Mouse (Mus musculus): ENCODE results near the gene Zfp513.

Gene Zfp513

DNA sequence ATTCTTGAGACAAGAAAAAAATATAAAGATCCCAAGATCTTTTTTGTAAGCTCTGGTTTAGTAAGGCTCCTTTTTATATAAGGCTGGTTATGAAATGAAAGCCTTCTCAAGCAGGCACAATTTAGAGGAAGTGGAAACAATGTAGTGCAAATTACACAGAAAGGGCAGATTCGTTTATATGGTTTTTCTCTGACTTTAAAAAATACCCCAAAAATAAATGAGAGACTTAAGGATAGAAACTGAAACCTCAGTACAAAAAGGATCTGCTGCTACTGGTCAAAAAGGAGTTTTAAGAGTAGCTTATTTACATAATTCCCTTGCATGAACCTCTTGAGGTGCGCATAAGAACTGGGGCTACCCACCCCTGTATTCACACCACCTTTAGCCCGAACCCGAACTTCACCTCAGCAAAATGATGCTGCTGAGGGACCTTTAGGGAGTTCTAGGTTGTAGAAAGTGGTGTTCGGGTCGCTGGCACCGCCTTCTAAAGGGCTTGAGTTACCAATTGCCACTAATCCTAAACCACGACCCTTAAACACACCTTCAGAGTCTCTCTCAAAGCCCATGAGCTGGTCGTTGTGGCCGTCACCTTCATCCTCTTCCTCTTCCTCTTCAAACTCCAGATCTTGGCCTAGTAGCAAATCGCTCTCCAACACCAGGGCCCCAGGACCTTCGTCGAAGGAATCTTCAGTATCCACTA, 911 bp downstream of the Zfp513 start:
- intact Hi-C loops (cut with DNase I): loop anchor here (5.0 kb wide), 1 partner anchor 51 kb away; the partner anchor contains the start of gene Krtcap3

DNA sequence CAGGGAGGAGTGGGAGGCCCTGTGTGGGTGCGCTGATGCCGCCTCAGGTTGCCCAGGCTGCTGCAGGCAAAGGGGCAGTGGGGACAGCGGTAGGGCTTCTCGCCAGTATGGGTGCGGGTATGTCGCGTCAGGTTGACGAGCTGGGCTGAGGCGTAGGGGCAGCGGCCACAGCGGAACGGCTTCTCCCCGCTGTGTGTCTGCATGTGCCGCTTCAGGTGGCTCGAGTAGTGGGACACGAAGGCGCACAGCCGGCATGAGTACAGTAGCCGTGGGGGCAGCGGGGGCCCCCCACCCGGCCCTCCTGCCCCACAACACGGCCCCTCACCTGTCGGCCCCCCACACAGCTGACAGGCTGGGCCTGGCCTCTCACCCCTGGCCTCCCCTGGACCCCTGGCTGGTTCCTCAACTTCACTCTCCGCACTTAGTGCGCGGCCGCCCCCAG, 1.8 kb downstream of the Zfp513 start:
- intact Hi-C loops (cut with DNase I): loop anchor here (5.0 kb wide), 1 partner anchor 52 kb away; the partner anchor contains the start of gene Krtcap3

- intact Hi-C loops (cut with DNase I): loop anchor here (5.0 kb wide), 1 partner anchor 52 kb away; the partner anchor contains the start of gene Krtcap3
These were observed 2.2 kb downstream of the Zfp513 start for GRCm38 (mm10) chr5:31199893-31200292.

DNA sequence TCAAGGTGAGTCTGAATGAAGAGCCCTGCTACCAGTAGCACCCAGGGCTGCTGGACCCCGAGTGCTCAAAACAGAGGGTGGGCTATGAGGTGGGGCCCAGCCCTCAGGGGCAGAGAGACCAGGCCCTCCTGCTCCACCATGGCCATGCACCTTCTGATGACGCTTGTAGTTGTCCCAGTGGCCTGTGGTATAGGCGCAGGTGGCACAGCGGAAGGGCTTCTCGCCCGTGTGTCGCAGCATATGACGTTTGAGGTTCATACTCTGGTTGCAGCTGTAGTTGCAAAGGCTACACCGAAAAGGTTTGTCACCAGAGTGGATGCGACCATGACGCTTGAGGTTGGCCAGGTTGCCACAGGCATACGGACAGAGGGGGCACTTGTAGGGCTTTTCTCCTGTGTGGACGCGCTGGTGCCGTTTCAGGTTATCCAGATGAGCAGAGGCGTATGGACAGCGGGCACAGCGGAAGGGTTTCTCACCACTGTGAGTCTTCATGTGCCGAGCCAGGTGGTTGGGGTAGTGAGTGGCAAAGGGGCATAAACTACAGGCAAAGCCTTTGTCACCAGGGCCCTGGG, 2.7 kb downstream of the Zfp513 start:
- intact Hi-C loops (cut with DNase I): no loop called here

DNA sequence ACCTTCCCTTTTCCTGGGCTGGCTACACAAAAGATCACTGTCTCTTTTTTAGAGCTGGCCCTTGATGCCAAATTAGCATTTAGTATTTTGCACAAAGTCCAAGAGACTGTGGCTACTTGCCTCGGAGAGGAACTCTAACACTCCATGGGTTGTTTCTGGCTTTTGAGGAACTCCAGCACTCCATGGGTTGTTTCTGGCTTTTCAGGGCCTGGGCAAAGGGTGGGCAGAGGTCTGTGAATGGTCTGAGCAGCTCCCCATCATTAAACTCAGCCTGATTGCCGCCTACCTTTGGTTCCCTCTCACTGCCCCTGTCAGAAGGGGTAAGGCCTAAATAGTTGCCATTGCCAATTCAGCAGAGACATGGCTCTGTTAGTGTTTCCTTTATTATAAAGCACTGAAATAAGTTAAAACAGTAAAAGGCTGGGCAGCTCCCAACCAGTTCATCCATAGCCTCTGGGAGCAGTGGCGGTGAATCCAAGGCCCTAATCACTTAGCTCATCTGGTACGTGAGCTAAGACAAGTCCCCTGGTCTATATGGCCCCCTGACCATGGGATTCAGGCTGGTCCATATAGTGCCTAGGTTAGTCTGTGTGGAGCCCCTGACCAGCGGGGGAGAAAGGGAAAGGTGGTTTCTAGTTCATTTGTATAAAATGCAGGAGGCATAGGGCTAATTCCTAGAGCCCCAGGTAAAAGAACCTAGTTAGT, 3.3 kb downstream of the Zfp513 start:
- intact Hi-C loops (cut with DNase I): no loop called here

- intact Hi-C loops (cut with DNase I): no loop called here
These were observed 3.9 kb downstream of the Zfp513 start for GRCm38 (mm10) chr5:31198170-31198569.

- intact Hi-C loops (cut with DNase I): no loop called here
These were observed 5.0 kb downstream of the Zfp513 start for GRCm38 (mm10) chr5:31197072-31197471.

GRCm38 (mm10) chr5:31196207-31196606, 5.9 kb downstream of the Zfp513 start:
- intact Hi-C loops (cut with DNase I): no loop called here

DNA sequence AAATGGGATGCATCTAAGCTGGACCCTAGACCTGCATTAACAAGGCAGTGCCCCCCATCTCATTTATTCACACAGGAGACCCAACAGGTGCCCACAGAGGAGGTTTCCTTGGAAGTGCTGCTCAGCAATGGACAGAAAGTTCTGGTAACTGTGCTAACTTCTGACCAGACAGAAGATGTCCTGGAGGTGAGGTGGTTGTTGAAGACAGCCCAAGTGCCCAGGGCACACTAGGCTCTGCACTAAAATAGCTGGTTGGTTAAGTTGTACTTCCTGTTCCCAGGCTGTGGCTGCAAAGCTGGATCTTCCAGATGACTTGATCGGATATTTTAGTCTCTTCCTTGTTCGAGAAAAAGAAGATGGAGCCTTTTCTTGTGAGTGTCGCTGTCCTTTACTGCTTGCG, 6.4 kb downstream of the Zfp513 start:
- intact Hi-C loops (cut with DNase I): no loop called here

DNA sequence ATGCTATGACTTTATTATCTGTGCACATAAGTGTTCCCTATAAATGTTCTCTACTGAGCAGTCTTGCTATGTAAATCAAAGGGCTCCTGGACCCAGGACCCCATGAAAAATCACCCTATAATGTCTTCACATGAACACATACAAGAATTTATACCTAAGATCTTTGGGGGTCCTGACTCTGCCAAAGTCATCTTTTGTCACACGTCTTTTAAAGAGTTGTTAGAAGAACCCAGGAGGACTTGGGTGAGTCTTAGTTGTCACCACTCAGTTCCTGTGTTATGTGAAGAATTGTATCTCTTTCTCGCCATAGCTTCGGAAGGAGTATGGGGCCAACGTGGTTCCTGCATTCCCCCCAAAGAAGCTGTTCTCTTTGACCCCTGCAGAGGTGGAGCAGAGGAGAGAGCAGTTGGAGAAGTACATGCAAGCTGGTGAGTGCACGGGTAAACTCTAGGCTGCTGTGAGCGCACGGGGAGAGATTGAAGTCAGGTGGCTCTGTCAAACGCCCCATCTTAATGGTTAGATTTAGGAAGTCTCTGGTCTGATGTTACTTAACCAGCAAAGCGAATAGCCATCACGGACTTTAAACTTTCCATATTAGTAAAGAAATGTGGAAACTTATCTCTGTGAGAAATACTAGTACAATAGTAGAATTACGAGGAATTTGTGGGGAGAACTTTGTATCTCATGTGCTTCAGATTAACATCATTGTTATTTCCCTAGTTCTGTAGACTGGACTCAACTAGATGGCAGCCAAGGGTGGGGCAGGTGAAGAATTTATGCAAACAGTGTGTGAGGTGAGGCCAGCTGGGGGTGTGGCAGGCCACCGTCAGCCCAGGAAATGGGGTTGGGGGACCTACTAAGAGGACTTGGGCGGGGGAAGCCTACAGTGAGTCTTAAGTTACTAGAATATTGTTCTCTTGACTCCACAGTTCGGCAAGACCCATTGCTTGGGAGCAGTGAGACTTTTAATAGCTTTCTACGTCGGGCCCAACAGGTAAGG, 7.3 kb downstream of the Zfp513 start:
- intact Hi-C loops (cut with DNase I): no loop called here

GRCm38 (mm10) chr5:31193631-31194281, 8.3 kb downstream of the Zfp513 start:
- intact Hi-C loops (cut with DNase I): no loop called here

GRCm38 (mm10) chr5:31192939-31193630, 9.0 kb downstream of the Zfp513 start, which contains the start of the genes Snx17 and Eif2b4:
Gene Snx17 (plus strand): TSS chr5:31193227.
Gene Eif2b4 (minus strand): TSS chr5:31193430.
- intact Hi-C loops (cut with DNase I): no loop called here

DNA sequence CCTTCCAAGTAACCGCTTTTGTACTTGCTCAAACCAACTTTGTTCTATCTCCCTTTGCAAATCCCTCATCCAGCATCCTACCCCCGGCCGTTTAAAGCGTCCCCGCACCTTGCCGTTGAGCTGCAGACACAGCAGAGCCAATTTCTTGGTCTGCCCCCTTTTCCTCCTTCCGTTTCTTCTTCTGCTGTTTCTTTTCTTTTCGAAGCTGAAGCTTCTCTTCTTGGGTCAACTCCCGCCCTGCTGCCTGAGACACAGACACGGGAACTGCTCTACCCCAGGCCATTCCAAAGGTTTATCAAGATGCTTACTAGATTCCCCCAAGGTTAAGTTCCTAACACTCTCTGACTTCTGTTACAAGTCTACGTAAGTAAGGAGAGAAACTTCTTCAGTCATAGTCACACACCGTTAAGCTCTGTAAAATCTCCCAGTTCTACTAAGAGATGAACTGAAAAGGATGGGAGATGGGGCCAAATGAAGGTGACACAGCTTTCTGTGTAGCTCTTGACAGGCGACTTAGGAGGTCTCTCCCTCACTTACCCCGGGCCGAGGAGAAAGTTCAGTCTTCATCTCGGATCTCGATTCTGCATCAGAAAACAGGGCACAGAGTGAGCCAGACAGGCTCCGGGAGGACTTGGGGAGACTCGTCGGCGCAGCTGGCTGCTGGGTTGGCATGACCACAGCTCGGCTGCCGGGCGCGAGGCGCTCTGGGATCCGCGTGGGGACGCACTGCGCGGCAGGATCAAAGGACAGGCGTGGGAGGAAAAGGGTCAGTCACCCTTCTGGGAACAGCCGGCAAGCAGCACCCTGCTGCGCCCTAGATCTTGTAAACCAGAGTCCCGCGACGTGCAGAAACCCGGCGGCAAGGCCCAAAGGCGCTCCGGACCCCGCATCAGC, 9.8 kb downstream of the Zfp513 start:
- intact Hi-C loops (cut with DNase I): no loop called here

DNA sequence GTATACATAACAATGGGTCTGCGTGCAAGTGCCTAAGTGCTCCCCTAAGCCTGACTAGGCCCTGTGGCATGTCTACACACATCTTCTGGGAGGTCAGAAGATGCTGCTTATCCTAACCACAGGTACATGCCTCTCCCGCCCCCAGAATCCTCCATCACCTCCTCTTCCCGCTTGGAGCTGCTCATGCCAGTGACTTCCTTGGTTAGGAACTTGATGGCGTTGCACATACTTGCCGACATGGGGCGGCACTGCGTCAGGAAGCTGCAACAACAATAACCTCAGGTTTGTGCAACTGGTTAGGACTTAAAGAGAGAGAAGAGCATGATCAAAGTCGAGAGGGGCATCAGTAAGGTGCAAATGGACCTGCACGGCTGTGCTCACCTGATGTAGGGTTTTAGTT, 11.9 kb downstream of the Zfp513 start:
- intact Hi-C loops (cut with DNase I): no loop called here

DNA sequence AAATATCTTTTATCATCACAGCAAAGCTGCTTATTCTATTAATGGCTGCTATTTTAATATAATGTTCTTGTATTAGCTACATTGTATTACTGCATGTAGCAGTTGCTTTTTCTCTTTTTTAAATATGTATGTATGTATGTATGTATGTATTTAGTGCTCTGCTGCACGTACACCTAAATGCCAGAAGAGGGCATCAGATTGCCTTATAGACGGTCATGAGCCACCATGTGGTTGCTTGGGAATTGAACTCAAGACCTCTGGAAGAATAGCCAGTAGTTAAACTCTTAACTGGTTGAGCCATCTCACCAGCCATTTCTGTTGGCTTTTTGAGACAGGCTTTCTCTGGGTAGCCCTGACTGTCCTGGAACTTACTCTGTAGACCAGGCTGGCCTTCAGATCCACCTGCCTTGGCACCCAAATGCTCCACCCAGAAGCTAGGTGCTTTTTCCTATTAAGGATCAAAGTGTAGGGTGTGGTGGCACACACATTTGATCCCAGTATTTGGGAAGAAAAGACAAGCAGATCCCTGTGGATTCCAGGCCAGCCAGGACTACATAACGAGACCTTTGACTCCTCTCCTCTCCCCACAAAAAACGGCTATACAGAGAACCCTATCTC, 13.8 kb downstream of the Zfp513 start:
- intact Hi-C loops (cut with DNase I): loop anchor here (10.0 kb wide), 1 partner anchor 136 kb away; no protein-coding TSS in a partner anchor

GRCm38 (mm10) chr5:31183678-31184077, 18.4 kb downstream of the Zfp513 start:
- intact Hi-C loops (cut with DNase I): loop anchor here (10.0 kb wide), 1 partner anchor 141 kb away; no protein-coding TSS in a partner anchor

- intact Hi-C loops (cut with DNase I): loop anchor here (10.0 kb wide), 1 partner anchor 144 kb away; no protein-coding TSS in a partner anchor
These were observed 20.8 kb downstream of the Zfp513 start for GRCm38 (mm10) chr5:31181183-31181770.
